Mouse (Mus musculus) c-Kit-positive CD71-negative TER-119-negative erythroid progenitor cells, embryonic 14.5 days (primary cell): ENCODE results near the gene Grsf1.
A peak's percentile ranks its signal among the peaks of the same experiment; 100 is the strongest.

Experiments
- DNase-seq: peaks from one replicate; pipeline ENCODE4 v3.0.0-alpha.2; 2013; ENCODE audit warnings: low read depth

The Grsf1 gene

DNA sequence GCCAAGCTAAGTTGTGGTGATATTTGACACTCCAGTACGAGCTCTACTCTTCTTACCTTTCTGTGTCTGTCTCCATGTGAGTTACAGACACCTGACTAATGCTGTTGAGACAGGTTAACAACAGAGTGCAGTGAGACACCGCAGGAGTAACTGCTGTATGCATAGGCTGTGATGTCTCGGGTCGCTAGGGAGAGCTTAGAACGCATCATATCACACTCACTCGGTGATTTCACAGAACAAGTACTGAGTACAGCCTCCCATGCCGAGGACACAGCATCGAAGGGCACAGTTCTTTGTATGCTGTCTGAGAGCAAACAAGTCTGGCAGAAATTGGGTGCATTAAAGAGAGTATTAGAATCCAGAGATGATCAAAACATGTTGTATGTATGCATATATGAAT is 46.0 kb downstream of the Grsf1 start:
- DNase-seq = no peak

DNA sequence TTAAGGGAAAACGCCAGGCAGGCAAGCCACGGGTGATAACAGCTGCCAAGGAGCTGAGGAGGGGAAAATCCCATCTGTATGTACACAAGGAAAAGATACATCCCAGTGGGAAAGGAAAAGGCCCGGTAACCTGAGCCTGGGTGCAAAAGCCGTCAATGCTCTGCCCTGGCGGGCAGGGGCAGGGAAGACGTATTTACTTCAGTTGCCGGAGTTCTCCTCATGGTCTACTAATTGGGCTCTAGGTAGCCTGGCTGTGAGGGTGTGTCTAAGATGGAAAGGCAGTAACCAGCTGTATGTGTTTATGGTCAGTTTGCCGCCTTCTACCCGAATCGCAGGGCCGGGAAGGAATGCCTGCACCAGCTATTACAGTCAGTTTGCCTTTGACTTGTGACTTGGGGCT is 46.8 kb downstream of the Grsf1 start:
- DNase-seq = no peak

DNA sequence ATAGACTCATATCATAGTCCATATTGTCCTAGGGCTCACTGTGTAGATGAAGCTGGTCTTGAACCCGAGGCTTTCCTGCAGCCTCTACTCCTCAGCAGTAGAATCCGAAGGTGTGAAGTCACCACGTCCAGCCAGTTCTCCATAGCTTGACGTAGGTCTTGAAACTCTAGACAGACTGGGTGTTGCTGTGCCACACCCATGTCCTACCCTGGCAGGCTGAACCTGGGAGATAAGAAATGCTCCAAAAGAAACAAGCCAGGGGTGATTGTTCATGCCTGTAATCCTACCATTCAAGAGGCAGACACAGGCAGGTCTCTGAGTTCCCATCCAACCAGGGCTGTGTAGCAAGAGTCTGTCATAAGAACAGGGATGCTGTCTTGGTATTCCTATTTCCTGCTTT is 48.4 kb downstream of the Grsf1 start:
- peak; percentile 20 for DNase-seq

DNA sequence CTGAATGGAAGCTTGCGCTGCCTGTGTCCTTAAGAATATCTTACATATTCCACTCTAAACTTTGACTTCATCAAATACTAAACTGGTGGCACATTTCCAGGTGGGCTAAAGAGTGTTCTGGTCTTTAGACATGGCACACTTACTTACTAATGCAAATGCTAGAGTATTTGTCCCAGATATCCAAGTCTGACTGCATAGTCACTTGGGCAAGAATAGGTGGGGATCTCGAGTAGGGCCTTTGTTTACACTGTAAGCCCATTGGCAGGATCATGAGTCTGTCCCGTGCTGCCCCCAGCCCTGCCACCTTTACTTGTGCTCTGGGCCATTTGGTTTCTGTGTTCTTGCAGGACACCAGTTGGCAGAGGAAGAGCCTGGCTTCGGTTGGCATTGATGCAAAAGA is 59.0 kb downstream of the Grsf1 start:
- DNase-seq = no peak

DNA sequence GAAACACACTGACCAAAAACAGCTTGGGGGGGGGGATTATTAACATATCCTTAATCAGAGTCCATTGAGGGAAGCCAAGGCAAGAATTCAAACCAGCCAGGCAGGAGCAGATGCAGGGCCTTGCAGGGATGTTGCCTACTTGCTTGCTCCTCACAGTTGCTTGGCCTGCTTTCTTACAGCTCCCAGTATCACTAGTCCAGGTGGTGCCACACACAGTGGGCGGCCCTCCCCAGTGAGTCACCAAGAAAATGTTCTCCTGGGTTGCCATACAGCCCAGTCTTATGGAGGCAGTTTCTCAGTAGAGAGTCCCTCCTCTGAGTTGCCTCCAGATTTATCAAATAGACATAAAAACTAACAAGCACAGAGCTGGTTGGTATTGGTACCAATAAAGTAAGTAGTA is 61.8 kb downstream of the Grsf1 start:
- no peak for DNase-seq
